Mouse (Mus musculus): ENCODE results near the gene Tmem150b.

- no peak for TF ChIP-seq CTCF (IDR thresholded peaks at IDR 0.05; ENCODE audit: control insufficient read depth, insufficient read depth, insufficient replicate concordance, low read depth, low read length)
- TF ChIP-seq POLR2A (IDR thresholded peaks at IDR 0.05; ENCODE audit: control insufficient read depth, low read depth, low read length) = no peak
Measured at GRCm38 (mm10) chr7:4669156-4669555, 55.9 kb downstream of the Tmem150b start.
